Mouse (Mus musculus) stomach, adult 2 months (tissue): ENCODE results near the gene Zbtb7b. TPM values are rescaled to one million over a fixed set of nuclear protein-coding genes. Genes with fewer than 3 reads are reported as not detected.

ENCODE experiments used
- polyA plus RNA-seq: library from polyadenylated mRNA; depleted of rRNA; stranded (reverse); fragments of >200 nt; gene quantifications from 2 replicates; pipeline ENCODE4 v1.2.3, GENCODE M21; 2012; rRNA removed

The Zbtb7b gene
- polyA plus RNA-seq = 85.6 and 92.0 TPM in 2 replicates

GRCm38 (mm10) chr3:89394006-89394893 lies at the start of gene Zbtb7b:
Zbtb7b (minus strand) TSS chr3:89394776.

GRCm38 (mm10) chr3:89436176-89437113 lies 41.9 kb upstream of the Zbtb7b start, which contains the start of gene Pbxip1:
Pbxip1 (plus strand) TSS chr3:89436706.

GRCm38 (mm10) chr3:89430171-89431159 lies 35.9 kb upstream of the Zbtb7b start, which contains the start of gene Pygo2:
Pygo2 (plus strand) TSS chr3:89430214.

GRCm38 (mm10) chr3:89418170-89418860 lies 23.7 kb upstream of the Zbtb7b start, which contains the start of the genes Cks1b and Shc1:
Cks1b (minus strand) TSS chr3:89418383.
Shc1 (plus strand) TSS chr3:89418443.

GRCm38 (mm10) chr3:89411490-89412393 lies 17.2 kb upstream of the Zbtb7b start, which contains the start of gene Flad1:
Flad1 (minus strand) TSS chr3:89411870.

GRCm38 (mm10) chr3:89402693-89403092 lies 8.1 kb upstream of the Zbtb7b start, which contains the start of gene Lenep:
Lenep (minus strand) TSS chr3:89402793.

GRCm38 (mm10) chr3:89365153-89365485 lies 29.5 kb downstream of the Zbtb7b start, which contains the start of gene Dcst1:
Dcst1 (minus strand) TSS chr3:89365253.

GRCm38 (mm10) chr3:89361675-89362074 lies 32.9 kb downstream of the Zbtb7b start, which contains the start of gene Dcst2:
Dcst2 (plus strand) TSS chr3:89361975.

GRCm38 (mm10) chr3:89349869-89350501 lies 44.6 kb downstream of the Zbtb7b start, which contains the start of gene Adam15:
Adam15 (minus strand) TSS chr3:89349996.

GRCm38 (mm10) chr3:89337721-89338578 lies 56.6 kb downstream of the Zbtb7b start, which contains the start of gene Efna4:
Efna4 (minus strand) TSS chr3:89338028.

Other genes starting within 250 kb of the Zbtb7b start
- gene Hcn3, start 234.6 kb downstream of the Zbtb7b start, polyA plus RNA-seq = 0.65 and 1.1 TPM in 2 replicates
- 13.4 and 18.5 TPM in 2 replicates for gene Clk2, start 230.0 kb downstream of the Zbtb7b start, polyA plus RNA-seq
- gene Scamp3, start 217.3 kb downstream of the Zbtb7b start, polyA plus RNA-seq = 74.0 and 74.9 TPM in 2 replicates
- gene Fam189b, start 211.6 kb downstream of the Zbtb7b start, polyA plus RNA-seq = 20.3 and 21.6 TPM in 2 replicates
- gene Gba, start 191.8 kb downstream of the Zbtb7b start, polyA plus RNA-seq = 45.8 and 47.7 TPM in 2 replicates
- gene Thbs3, start 179.6 kb downstream of the Zbtb7b start, polyA plus RNA-seq = 27.5 and 28.7 TPM in 2 replicates
- gene Mtx1, start 167.7 kb downstream of the Zbtb7b start, polyA plus RNA-seq = 108 and 129 TPM in 2 replicates
- gene Muc1, start 165.7 kb downstream of the Zbtb7b start, polyA plus RNA-seq = 698 and 860 TPM in 2 replicates
- 227 and 292 TPM in 2 replicates for gene Krtcap2, start 148.8 kb downstream of the Zbtb7b start, polyA plus RNA-seq
- 12.7 and 15.7 TPM in 2 replicates for gene Trim46, start 148.5 kb downstream of the Zbtb7b start, polyA plus RNA-seq
- 275 and 451 TPM in 2 replicates for gene Dpm3, start 135.4 kb downstream of the Zbtb7b start, polyA plus RNA-seq
- gene Slc50a1, start 124.2 kb downstream of the Zbtb7b start, polyA plus RNA-seq = 140 and 155 TPM in 2 replicates
- 25.4 and 26.7 TPM in 2 replicates for gene Efna1, start 113.6 kb downstream of the Zbtb7b start, polyA plus RNA-seq
- gene Efna3, start 71.8 kb downstream of the Zbtb7b start, polyA plus RNA-seq = 22.2 and 41.9 TPM in 2 replicates
- gene Efna4, start 56.7 kb downstream of the Zbtb7b start, polyA plus RNA-seq = 5.6 and 17.9 TPM in 2 replicates
- gene Adam15, start 44.8 kb downstream of the Zbtb7b start, polyA plus RNA-seq = 105 and 117 TPM in 2 replicates
- 0.84 and 1.1 TPM in 2 replicates for gene Dcst2, start 32.8 kb downstream of the Zbtb7b start, polyA plus RNA-seq
- 0.03 and 0.13 TPM in 2 replicates for gene Dcst1, start 29.5 kb downstream of the Zbtb7b start, polyA plus RNA-seq
- 0.35 and 0.95 TPM in 2 replicates for gene Lenep, start 8.0 kb upstream of the Zbtb7b start, polyA plus RNA-seq
- gene Flad1, start 17.1 kb upstream of the Zbtb7b start, polyA plus RNA-seq = 12.9 and 14.3 TPM in 2 replicates
- 4.7 and 4.9 TPM in 2 replicates for gene Cks1b, start 23.6 kb upstream of the Zbtb7b start, polyA plus RNA-seq
- 28.6 and 34.3 TPM in 2 replicates for gene Shc1, start 23.7 kb upstream of the Zbtb7b start, polyA plus RNA-seq
- 53.2 and 125 TPM in 2 replicates for gene Pygo2, start 35.4 kb upstream of the Zbtb7b start, polyA plus RNA-seq
- gene Pbxip1, start 41.9 kb upstream of the Zbtb7b start, polyA plus RNA-seq = 37.4 and 38.3 TPM in 2 replicates
- 7.5 and 10.9 TPM in 2 replicates for gene Pmvk, start 59.8 kb upstream of the Zbtb7b start, polyA plus RNA-seq
- gene Kcnn3, start 125.4 kb upstream of the Zbtb7b start, polyA plus RNA-seq = 2.5 and 4.8 TPM in 2 replicates